Mouse (Mus musculus) cerebellum, adult (tissue): ENCODE results near the gene Arhgap21.

Source experiments
- ATAC-seq: cut with Nextera tagmentation; 2 replicates; pipeline ENCODE4 v1.9.2; 2017; ENCODE audit warnings: mild to moderate bottlenecking, moderate library complexity, mixed read lengths; ENCODE audit not compliant: insufficient number of reproducible peaks, low FRiP score, low TSS enrichment

The Arhgap21 gene

DNA sequence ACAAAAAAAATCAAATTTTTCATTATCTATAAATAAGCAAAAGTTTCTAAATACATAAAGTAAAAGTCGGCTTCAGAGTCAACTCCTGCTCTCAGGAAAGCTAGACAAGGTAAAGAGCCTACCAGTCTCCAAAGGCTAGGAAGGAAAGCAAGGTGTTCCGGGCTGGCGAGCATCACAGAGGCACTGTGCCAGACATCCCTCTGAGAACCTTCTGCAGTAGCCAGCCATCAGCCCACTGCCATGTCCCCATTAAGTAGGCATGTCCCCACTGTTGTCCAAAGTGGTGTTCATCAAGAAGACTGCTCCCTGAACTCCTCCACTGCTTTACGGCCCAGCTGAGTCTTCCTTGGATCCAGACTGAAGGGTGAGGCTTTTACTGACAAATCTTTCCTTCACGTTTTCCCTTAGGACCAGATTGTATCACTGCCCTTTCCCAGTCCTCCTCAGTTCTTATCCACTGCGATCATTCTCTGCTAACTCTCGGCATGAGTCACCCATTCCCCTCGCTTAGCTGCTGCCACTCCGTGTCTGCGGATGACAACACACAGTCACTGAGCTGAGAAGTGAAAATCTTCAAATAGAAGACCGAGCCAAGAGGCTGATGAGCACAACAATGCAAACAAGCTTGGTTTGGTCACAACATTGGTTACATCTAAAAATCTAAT is 65.6 kb downstream of the Arhgap21 start:
- peak; percentile 92 for ATAC-seq

DNA sequence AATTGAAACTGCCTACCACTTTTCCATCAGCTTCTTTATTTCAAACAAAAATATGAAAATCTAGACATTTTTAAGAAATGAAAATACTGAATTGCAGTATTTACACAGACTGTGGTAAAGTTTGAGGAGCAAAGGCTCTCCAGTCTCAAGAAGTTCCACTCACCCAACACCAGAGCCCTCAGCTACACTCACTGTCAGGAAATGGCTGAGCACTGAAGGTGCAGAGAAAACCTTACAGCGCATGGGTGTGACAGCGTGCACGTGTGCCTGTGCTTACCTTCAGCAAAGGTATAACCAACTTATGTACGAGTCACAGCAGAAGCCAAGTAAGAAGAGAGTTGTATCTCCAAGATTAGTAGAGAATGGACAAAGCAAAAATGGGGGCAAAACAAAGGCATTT is 66.8 kb downstream of the Arhgap21 start:
- no peak for ATAC-seq

DNA sequence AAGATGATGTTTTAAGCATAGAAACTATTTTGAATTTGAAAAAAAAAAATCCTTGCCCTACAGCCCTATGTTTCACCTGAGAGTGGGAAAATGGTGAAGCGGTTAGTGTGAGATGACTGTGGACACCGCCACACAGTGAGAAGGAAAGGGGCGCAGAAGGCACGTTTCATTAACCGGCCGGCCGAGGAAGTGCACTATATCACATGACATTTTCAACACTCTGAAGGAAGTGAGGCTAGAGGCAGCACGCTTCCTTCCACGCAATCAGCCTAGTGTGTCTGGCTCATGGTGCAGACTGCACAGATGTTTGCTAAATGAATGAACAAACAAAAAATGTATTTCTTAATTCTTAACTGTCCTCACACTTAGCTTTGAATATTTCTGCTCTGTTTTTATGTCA is 69.4 kb downstream of the Arhgap21 start:
- no peak for ATAC-seq

DNA sequence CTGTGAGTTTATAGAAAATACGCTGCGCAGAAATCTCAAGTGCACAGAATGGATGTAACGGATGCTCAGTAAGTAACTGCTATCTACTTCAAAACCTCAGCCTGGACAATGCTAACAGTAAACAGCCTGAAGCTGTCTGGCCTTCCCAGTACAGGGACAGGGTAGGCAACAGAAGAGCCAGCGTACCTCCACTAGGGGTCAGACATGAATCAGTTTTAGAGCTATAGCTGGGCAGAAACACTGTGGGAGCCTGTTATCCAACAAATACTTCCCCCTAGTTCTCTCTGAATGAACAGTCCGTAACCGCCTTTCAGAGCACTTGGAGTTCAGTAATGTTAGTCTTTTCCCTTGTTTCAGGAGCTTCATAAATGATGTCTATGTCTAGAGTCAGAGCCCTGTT is 70.0 kb downstream of the Arhgap21 start:
- ATAC-seq = peak; percentile 87

DNA sequence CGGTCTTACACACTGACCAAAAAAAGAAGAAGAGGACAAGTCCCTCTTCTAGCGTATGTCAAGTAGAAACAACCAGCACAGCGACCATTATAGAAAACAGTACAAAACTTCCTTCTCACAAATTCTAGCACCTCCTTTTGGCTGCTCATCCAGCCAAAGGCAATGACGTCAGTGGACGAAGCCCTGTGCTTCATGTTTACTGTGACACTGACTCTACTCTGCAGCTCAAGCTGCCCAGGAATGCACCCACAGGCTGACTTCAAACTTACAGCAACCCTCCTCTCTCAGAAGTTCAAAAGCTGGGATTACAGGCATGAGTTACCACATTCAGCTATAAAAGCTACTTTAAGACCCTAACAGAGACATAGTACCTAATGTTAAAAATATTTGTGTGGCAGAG is 72.2 kb downstream of the Arhgap21 start:
- no peak for ATAC-seq

DNA sequence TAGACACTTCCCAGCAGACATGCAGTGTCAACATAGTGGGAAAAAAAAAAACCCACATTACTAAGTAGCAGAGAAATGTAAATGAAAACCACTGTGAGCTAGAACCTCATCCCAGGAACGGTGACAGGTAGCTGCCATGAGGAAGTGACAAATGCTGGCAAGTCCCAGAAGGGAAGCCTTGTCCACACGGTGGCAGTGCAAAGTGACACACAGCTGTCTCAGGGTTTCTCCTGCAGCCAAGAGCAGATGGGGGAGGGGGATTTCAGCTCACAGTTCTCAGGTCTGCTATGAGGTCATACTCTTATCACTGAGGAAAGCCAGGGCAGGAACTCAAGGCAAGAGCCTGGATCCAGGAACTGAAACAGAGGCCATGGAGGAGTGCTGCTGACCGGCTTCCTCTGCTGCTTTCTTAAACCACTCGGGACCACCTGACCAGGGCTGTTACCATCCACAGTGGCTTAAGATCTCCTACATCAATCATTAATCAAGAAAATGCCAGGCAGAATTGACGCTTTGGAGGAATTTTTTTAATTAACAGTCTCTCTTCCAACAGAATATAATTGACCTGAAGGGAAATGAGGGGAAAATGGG is 74.5 kb downstream of the Arhgap21 start:
- peak; percentile 54; the same call in 1 of the 2 replicates for ATAC-seq

DNA sequence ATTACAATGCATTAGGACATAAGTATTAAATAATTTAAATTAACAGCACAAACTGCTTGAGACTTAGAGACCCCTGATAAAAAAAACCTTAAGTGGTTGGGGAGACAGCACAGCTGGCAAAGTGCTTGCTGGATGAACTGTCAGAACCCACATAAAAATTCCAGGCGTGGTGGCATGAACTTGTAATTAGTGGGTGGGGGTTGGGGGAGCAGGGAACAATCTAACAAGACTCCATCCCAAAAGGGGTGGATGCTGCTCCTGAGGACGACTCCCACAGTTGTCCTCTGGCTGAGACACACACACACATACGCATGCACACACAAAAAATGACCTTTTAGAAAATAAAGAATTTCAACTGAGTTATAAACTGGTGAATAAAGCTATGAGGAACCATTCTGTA is 79.9 kb downstream of the Arhgap21 start:
- no peak for ATAC-seq

DNA sequence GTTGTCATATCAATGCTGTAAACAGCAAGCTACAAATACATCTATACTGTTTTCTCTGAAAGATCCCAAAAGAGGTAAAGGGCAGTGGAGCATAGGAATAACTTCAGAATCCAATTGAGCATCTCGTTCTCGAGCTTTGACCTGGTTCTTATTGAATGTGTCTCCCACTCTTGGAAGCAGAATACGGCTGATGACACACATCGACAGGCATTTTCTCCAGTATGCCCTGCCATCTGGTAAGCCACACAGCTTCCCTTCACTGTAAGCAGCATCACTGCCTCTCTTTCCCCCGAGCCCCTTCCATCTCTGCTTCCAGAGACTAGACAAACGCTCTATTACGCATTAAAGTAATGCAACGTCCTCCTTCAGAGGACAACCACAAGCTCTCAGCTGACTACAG is 85.4 kb downstream of the Arhgap21 start:
- ATAC-seq = 0 out of 2 replicates have a peak, but pooled peaks have one; percentile 58

DNA sequence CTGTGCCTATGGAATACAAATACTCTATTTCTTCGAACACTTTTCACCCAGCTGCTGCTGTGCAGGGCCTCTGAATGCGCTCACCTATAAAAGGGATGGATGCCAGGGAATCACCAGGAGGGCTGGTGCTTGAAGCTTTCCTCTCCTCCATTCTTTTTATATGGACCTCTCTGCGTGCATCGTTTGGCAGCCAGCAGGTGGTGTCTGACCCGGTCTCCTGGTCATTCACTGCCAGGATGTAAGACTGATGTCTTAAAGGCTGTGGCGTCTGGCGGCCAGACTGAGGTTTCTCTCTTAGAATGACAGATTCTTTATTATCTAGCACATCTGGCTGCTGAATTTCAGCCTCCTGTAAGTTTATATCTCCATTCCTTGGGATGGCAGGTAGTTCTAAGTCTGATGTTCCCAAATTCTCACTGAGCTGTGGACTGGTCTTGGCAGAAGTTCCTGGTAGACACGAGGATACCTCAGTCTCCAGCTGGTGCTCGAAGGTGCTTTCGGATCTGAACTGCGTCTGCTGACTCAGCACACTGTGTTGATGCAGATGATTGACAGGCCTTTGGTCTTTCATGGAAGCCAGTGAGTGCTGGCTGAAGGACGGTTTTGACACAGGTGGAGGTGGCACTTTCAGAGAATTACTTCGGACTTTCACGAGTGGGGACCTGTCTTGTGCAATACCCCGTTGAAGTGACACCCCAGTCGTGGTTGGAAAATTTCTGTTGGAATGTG is 88.6 kb downstream of the Arhgap21 start:
- ATAC-seq = no peak

DNA sequence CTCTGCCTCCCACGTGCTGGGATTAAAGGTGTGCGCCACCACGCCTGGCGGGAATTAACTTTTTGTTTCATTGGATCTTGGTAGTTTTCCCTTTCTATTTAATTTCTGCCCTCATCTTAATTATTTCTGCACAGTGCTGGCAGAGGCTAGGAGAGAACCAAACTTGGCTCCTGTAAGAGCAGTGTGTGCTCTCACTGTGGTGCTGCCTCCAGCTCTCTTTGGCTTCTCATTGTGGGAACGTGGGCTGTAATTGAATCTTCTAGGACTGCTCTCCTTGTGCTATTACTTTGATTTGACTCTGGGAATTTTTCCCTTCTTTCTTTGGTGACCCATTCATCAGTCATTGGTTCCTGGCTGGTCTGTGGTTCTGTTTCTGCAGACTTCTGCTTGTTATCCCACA is 94.1 kb downstream of the Arhgap21 start:
- ATAC-seq = no peak

DNA sequence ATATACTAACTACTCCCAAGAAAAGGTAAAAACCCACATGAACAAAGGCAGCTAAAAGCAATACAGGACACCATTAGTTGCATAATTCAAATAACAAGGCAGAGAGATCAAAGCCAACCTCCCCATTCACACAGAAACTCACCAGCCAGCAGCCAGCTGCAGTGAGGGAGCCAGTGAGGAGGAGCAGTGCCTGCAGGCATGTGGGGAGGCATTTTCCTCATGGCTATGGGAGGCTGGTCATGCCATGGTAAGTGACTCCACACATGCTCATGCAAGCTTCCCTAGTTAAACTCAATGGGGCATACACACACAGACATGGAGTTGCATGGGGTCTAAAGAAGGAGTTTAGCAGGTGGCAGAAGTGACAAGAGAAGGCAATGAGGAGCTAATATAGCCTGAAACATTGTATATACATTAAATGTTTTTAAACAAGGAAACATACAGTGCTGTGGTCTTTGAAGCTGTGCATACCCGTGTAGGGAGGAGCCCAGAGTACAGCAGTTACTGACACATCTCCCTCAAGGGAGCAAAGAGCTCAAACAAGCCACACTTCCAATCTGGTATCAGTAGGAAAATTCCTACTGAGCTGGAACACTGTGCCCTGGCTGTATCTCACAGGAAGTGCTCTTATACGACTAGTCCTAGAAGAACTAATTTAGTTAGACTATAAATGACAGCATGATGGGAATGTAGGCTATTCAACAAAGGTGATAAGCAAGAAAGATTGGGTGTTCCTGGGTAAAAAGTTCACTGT is 99.3 kb downstream of the Arhgap21 start:
- ATAC-seq = no peak

DNA sequence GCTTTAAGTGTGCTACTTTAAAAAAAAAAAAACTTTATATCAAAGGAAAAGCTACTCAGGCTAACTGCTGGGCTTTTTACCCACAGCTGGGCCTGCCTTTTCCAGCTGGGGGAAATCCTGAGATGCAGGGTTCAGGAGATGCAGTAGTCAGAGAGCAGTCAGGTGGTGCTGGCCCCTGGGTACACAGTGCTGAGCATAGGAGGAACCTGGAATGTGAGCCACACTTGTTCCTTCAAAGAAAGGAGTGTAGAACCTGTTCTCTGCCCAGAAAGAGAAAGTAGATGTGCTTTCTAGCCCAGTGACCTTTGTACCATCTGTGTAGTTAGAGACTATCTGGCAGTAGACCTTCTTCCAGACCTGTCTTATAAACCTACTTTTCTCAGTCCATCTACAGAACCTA is 100.6 kb downstream of the Arhgap21 start:
- no peak for ATAC-seq

DNA sequence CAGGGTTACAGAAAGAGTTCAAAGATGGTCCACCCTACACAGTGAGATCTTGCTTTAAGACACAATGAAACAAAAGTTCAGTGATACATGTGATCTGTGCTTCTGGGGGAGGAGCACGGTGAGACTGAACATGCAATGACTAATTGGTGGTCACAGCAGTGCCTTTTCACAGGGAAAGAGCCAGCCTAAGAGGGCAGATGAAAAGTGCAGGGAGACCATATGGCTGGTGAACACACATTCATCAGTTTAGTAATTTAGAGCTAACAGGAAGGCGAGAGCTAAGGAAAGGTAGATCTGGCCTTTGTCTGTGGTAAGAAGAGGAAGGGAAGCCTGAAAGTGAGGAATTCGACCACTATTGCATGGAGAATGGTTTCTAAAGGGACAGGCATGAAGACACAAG is 102.9 kb downstream of the Arhgap21 start:
- peak; percentile 56; the same call in 1 of the 2 replicates for ATAC-seq

DNA sequence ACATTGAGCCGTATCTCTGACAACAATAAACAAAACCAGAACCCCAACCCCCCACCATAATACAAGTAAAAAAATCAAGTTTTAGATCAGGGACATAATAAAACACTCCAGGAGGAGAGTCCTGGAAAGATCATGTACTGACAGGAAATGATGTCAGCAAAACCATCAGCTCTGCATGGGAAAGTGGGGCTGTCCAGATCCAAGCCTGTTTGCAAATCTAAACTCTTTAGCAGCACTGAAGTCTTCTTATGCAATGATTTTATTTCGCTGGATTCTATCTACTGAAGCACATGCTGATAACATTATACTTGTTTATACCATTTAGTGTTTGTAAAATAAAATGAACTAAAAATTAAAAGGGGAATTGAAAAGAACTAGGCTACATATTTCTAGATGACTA is 104.1 kb downstream of the Arhgap21 start:
- ATAC-seq = no peak

DNA sequence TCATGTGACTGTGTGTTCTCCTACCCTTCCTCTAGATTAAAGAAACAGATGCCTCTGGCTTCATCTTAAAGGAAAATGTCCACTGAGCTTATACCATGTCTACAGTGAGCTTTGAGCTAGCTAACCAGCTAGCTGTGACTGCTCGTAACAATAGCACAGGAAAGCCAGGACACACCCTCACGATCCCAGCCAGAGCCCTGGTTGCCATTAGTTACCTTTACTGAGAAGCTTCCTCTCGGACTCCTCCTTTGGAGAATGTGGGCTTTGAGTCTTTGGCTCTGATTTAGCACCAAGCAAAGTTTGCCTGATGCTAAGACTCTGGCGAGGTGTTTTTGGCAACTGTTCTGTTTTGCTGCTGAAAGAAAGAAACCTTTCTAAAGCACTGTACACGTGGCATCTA is 107.9 kb downstream of the Arhgap21 start:
- no peak for ATAC-seq

DNA sequence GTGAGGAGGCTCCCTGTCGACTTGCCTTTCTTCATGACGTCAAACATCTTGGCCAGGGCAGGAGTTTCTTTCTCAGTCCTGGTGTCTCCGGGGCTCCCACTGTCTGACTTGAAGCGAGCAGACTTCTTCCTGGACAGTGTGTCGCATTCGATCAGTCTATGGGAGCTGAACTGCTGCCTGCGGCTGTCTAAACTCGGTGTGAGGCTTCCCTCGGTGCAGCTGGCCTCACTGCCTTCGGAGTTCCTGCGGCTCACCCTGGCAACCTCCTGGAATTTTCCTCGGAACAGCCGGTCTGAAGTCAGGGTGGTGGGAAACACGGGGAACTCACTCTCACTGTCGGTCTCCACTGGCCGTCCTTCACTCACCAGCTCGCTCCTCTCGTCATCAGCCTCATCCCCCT is 119.3 kb downstream of the Arhgap21 start:
- peak; percentile 36; the same call in 1 of the 2 replicates for ATAC-seq

DNA sequence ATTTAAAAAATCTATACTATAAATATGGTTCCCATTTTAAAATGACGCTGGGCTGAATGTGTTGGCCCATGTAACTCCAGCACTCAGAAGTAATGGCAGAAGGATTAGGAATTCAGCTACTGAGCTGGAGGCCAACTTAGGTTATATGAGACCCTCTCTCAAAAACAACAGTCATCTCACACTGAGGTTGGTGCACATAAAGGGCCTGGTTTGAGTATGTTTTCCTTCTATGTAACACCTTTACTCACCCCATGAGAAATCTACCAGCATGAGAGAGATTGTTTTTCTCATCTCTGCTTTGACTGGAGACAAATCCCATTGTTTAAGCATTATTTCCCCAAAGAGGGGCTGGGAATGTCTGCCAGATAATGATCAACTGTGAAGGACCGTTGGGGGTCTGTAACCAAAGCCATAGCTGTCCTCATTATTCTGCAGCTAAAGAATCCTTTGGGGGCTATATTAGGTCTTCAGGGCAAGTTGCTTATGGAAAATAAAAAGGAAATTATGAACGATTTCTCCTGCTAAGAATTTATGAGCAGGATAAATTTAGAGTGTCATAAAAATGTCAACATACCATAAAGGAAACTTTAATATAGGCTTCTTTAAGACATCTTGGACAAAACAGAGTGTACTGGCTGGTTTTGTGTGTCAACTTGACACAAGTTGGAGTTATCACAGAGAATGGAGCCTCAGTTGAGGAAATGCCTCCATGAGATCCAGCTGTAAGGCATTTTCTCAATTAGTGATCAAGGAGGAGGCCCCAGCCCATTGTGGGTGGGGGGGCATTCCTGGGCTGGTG is 136.9 kb downstream of the Arhgap21 start:
- ATAC-seq = no peak

DNA sequence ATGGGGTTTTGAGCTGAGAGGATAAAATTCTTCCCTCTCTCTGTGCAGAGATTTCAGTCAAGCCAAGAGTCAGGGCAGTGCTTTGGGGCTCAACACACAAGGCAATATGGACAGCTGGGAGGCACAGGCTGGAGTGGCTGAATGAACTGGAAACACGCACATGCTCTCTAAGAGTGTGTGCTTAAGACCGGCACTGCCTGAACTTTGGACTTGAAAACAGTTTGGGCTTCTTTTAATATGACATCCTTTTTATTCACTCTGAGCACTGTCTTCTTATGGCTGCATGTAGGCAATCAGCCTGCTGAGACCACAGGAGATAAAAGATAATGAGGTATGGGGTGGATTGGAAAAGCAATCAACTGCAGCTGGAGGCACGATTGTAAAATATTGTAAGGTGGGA is 137.8 kb downstream of the Arhgap21 start:
- ATAC-seq = no peak

DNA sequence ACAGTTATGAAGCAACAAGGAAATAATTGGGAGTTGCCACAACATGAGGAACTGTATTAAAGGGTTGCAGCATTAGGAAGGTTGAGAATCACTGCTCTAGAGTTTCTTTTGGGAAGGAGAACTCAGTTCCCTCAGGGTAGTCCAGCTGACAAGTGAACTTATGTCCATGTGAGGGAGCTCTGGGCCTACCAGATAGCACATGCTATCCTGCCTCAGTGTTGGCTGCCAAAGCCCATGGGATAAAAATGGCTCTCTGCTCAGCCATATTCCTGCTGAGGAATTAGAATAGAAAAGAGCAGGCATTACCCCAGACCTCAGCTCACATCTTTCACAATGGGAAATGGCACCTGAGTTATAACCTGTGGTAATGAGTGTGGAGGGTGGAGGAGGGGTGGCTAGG is 142.4 kb downstream of the Arhgap21 start:
- ATAC-seq = no peak

DNA sequence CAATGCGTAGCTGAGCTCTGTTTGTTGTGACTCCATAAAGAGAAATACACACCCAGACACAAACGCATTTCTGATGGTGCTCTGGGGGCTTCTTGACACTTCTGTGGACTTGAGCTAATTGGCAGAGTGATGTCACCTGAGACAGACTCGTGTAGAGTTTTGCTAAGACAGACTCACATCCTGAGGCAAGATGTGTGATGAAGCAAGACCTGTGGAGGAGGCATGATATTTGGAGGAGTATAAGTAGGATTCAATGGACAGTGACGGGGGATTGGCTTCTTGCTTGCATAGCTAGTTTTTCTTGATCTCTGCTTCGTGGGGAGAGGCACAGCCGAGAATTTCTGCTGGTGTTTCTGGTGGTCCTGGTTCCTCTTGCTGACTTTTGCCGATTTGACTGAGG is 150.5 kb downstream of the Arhgap21 start:
- no peak for ATAC-seq
